Comparison of ENCODE assay signal across 21 mouse cellular contexts in genomic region chr14:119815616-119816015, GRCm38 (mm10).
"Had no signal": no experiment of that assay in that cellular context is flagged by ENCODE, and none has a peak within 500 bp of the region (broad histone marks: within the 10 kb centered on the region; RNA-seq: fewer than 3 reads in every experiment).

No protein-coding gene starts in this region.

- H3K36me3 ChIP-seq: liver, embryonic 12.5 days; liver, embryonic 15.5 days; lung, embryonic 15.5 days had no signal

- ATAC-seq: liver, embryonic 12.5 days had no signal

- DNase-seq: kidney, adult 18-20 months; kidney, adult 9 months; kidney, postnatal 25 days; layer of hippocampus, adult 9-11 months; lung, adult 18-20 months; lung, postnatal 10 days; lung, postnatal 36 days; midbrain, embryonic 14.5 days; right cerebral cortex, adult 18-20 months; right cerebral cortex, postnatal 14 days; right cerebral cortex, postnatal 4 days; thymus, adult 2 months; thymus, postnatal 14 days; thymus, postnatal 4 days had no signal

- H3K27ac ChIP-seq: kidney, postnatal 0 days; layer of hippocampus, adult 2 months; liver, embryonic 12.5 days; liver, embryonic 15.5 days; lung, embryonic 15.5 days; stomach, postnatal 0 days had no signal

- H3K4me3 ChIP-seq: layer of hippocampus, adult 2 months; liver, embryonic 12.5 days; liver, embryonic 15.5 days; lung, embryonic 15.5 days had no signal

- H3K9ac ChIP-seq: liver, embryonic 12.5 days; liver, embryonic 15.5 days; lung, embryonic 15.5 days had no signal

- H3K4me1 ChIP-seq: liver, embryonic 12.5 days; liver, embryonic 15.5 days; lung, embryonic 15.5 days had no signal

- H3K9me3 ChIP-seq: liver, embryonic 12.5 days; liver, embryonic 15.5 days; lung, embryonic 15.5 days had no signal

- H3K27me3 ChIP-seq: liver, embryonic 12.5 days; liver, embryonic 15.5 days; lung, embryonic 15.5 days had no signal

- H3K4me2 ChIP-seq: liver, embryonic 12.5 days; liver, embryonic 15.5 days; lung, embryonic 15.5 days; midbrain, embryonic 11.5 days had no signal
